Mouse (Mus musculus): ENCODE results near the gene Fam167b. TPM values are rescaled to one million over a fixed set of nuclear protein-coding genes. Genes with fewer than 3 reads are reported as not detected.

Fam167b gene
- polyA plus RNA-seq, 2 experiments: 5.4 to 7.6 TPM

DNA sequence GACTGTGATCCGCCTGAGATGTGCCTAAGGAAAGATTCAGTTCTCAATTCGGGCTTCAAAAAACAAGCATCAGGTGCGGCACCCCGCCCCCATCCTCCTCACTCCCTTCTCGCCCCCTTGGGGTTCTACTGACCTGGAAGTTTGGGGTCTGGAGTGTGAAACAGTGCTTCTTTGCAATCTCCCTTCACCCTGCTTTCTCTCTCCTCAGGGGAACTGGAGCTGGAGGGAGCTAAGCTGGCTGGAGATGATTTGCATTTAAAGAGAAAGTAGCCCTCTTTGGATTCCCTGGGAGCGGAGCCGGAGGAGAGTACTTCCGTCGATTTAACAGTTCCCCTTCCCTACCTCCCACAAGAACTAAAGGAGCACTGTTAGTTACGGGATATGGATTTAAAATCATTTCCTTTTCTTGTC, 45.3 kb upstream of the Fam167b start, which contains the start of gene Ccdc28b:
Gene Ccdc28b (minus strand): TSS at position 267 of the 411 bp plus-strand sequence.
- Histone ChIP-seq H3K27me3 (ENCODE audit: control insufficient read depth, insufficient read depth, low read length) (no peaks in the 10 kb centered on the region), H3K36me3 (replicated peaks; ENCODE audit: control insufficient read depth, insufficient read depth, low read depth) (peaks cover 20% of the 10 kb centered on the region), H3K27ac (peak within 1 kb of the TSS; percentile 79), H3K4me3 (ENCODE audit: insufficient read depth in 1 of 2, low read depth in 2 of 2, low read length in 2 of 2) (peak within 1 kb of the TSS; percentile 74 to 77), H3K9me3 (ENCODE audit: control insufficient read depth, low read length) (no peaks in the 10 kb centered on the region), H3K4me1 (replicated peaks; ENCODE audit: control insufficient read depth in 2 of 2, insufficient read depth in 2 of 2, low read length in 1 of 2) (peaks cover 20 to 25% of the 10 kb centered on the region in 2 experiments), H3K4me2 (ENCODE audit: low read depth) (peak within 1 kb of the TSS; percentile 97), H3K9ac (replicated peaks) (peak within 1 kb of the TSS; percentile 87)
- TF ChIP-seq EP300 (IDR thresholded peaks at IDR 0.05; ENCODE audit: low read depth): no peak
- no peak for TF ChIP-seq CTCF (IDR thresholded peaks at IDR 0.05; ENCODE audit: low read depth)
- DNase-seq (ENCODE audit: low read depth in 3 of 3, low spot score in 3 of 3) (peak in 1 of 3 experiments; percentile 35), ATAC-seq (ENCODE audit: insufficient read depth) (peak; percentile 21)
- under 1% methylated on average over 10 of the region's 10 CpGs for WGBS (ENCODE audit: insufficient replicate concordance)

- Histone ChIP-seq H3K27me3 (ENCODE audit: control insufficient read depth, insufficient read depth, low read length) (no peaks in the 10 kb centered on the region), H3K9me3 (ENCODE audit: control insufficient read depth, low read length) (no peaks in the 10 kb centered on the region), H3K4me3 (ENCODE audit: insufficient read depth in 1 of 2, low read depth in 2 of 2, low read length in 2 of 2) (peak overlapping the region; percentile 74 to 77), H3K4me1 (replicated peaks; ENCODE audit: control insufficient read depth in 2 of 2, insufficient read depth in 2 of 2, low read length in 1 of 2) (peaks cover 25 to 30% of the 10 kb centered on the region in 2 experiments), H3K36me3 (replicated peaks; ENCODE audit: control insufficient read depth, insufficient read depth, low read depth) (peaks cover 13% of the 10 kb centered on the region), H3K4me2 (ENCODE audit: low read depth) (peak overlapping the region; percentile 97), H3K27ac (peak overlapping the region; percentile 79; the same call in 1 of the 2 replicates), H3K9ac (replicated peaks) (peak overlapping the region; percentile 87)
- TF ChIP-seq EP300 (IDR thresholded peaks at IDR 0.05; ENCODE audit: low read depth) (no peak), CTCF (IDR thresholded peaks at IDR 0.05; ENCODE audit: low read depth) (no peak)
- WGBS (ENCODE audit: insufficient replicate concordance): 28% methylated on average over 8 of the region's 8 CpGs
- DNase-seq (ENCODE audit: low read depth in 3 of 3, low spot score in 3 of 3) (no peak), ATAC-seq (ENCODE audit: insufficient read depth) (no peak)
These were observed 44.6 kb upstream of the Fam167b start for GRCm38 (mm10) chr4:129622803-129623535.

DNA sequence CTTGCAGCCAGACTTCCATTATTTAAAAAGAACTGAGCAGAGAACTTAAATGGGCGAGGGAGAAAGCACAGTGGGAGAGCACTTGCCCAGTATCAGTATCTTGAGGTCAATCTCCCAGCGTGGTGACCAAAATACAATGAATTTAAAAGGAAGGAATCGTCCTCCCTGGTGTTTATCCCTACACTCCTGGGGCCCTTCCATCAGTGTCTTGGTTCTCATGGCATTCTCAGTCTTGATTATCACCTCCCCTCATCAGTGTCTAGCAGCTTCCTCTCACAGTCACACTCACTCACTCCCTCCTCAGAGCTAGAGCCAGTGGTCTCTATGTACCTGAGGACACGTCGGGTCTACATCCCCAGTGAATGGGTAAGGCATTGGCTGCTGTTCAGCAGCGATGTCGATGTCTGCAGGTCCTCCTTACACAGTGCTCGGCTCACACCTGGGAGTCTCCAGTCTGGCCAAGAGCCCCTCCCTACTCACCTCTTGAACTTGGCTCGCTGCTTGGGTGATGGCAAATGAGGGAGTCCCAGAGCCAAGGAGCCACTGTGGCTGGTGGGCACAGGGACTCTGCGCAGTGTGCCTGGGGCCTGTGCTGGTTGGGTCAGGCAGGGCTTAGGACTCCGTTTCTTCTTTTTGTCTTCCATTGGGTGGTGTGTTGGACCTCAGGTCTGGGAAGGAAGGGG, 43.9 kb upstream of the Fam167b start:
- no peak for TF ChIP-seq CTCF (IDR thresholded peaks at IDR 0.05; ENCODE audit: low read depth)
- peaks cover 25 to 30% of the 10 kb centered on the region in 2 experiments for H3K4me1 ChIP-seq (replicated peaks; ENCODE audit: control insufficient read depth in 2 of 2, insufficient read depth in 2 of 2, low read length in 1 of 2)
- H3K9ac ChIP-seq (replicated peaks): no peak overlapping the region
- no peak overlapping the region for H3K27ac ChIP-seq
- peaks cover 7% of the 10 kb centered on the region for H3K36me3 ChIP-seq (replicated peaks; ENCODE audit: control insufficient read depth, insufficient read depth, low read depth)
- peak overlapping the region; percentile 97; the same call in 1 of the 2 replicates for H3K4me2 ChIP-seq (ENCODE audit: low read depth)
- 74% methylated on average over 11 of the region's 11 CpGs for WGBS (ENCODE audit: insufficient replicate concordance)
- H3K27me3 ChIP-seq (ENCODE audit: control insufficient read depth, insufficient read depth, low read length): no peaks in the 10 kb centered on the region
- ATAC-seq (ENCODE audit: insufficient read depth): no peak
- no peak overlapping the region for H3K4me3 ChIP-seq (ENCODE audit: insufficient read depth in 1 of 2, low read depth in 2 of 2, low read length in 2 of 2)
- no peaks in the 10 kb centered on the region for H3K9me3 ChIP-seq (ENCODE audit: control insufficient read depth, low read length)
- DNase-seq (ENCODE audit: low read depth in 3 of 3, low spot score in 3 of 3): no peak

DNA sequence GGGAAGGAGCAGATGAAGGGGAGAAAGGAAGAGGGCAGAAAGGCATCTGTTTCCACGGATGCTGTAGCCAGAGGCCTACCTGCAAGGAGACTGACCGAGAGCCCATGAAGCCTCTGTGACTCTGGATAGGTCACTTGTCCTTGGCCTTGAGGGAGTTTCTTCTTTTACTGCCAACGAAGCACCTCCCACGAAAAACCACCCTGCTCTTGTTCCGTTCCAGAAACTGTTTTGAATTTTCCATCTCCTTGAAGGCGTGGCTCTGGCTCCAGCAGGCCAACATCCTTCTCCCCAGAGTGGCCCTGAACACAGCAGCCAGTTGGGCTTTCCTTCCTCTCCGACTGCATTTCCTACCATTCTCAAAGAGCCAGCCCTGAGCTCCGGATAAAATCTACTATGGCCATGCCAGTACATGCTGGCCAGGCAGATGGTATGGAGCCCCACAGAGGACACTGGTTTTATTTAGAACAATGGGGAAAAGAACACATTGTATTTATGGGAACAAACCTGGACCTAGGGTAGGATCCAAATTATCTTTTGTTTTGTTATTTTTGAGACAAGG, 43.0 kb upstream of the Fam167b start:
- 71% methylated on average over 8 of the region's 8 CpGs for WGBS (ENCODE audit: insufficient replicate concordance)
- Histone ChIP-seq H3K27me3 (ENCODE audit: control insufficient read depth, insufficient read depth, low read length) (no peaks in the 10 kb centered on the region), H3K4me1 (replicated peaks; ENCODE audit: control insufficient read depth in 2 of 2, insufficient read depth in 2 of 2, low read length in 1 of 2) (peaks cover 25 to 30% of the 10 kb centered on the region in 2 experiments), H3K4me2 (ENCODE audit: low read depth) (no peak overlapping the region), H3K9ac (replicated peaks) (no peak overlapping the region), H3K9me3 (ENCODE audit: control insufficient read depth, low read length) (no peaks in the 10 kb centered on the region), H3K27ac (no peak overlapping the region), H3K4me3 (ENCODE audit: insufficient read depth in 1 of 2, low read depth in 2 of 2, low read length in 2 of 2) (no peak overlapping the region), H3K36me3 (replicated peaks; ENCODE audit: control insufficient read depth, insufficient read depth, low read depth) (no peaks in the 10 kb centered on the region; the same call in 1 of the 2 replicates)
- no peak for DNase-seq (ENCODE audit: low read depth in 3 of 3, low spot score in 3 of 3)
- TF ChIP-seq EP300 (IDR thresholded peaks at IDR 0.05; ENCODE audit: low read depth) (no peak), CTCF (IDR thresholded peaks at IDR 0.05; ENCODE audit: low read depth) (no peak)
- ATAC-seq (ENCODE audit: insufficient read depth): no peak
